Mouse (Mus musculus) lung, embryonic 14.5 days (tissue): ENCODE data around the gene Slc40a1. TPM values are rescaled to one million over a fixed set of nuclear protein-coding genes. Genes with fewer than 3 reads are reported as not detected.

Experiments used
- ATAC-seq: fragments of 200-750 bp; cut with Nextera tagmentation; 2 replicates; pipeline ENCODE4 v1.8.0; 2017; ENCODE audit warnings: mild to moderate bottlenecking, moderate TSS enrichment, moderate library complexity; ENCODE audit not compliant: insufficient read depth
- DNase-seq: peaks from one replicate; pipeline ENCODE4 v3.0.0-alpha.2; 2015
- H3K27ac ChIP-seq: fragments of 300-500 bp; sonication (generic); 2 replicates; pipeline ENCODE4 v1.5.1; 2014; ENCODE audit warnings: low read depth, mild to moderate bottlenecking, moderate library complexity
- H3K27me3 ChIP-seq: fragments of 300-500 bp; sonication (generic); 2 replicates; pipeline ENCODE4 v1.6.1; 2014; ENCODE audit warnings: low read length, control low read depth; ENCODE audit not compliant: insufficient read depth
- H3K36me3 ChIP-seq: fragments of 300-500 bp; sonication (generic); 2 replicates; pipeline ENCODE4 v1.6.1; 2014; ENCODE audit warnings: control low read depth; ENCODE audit not compliant: insufficient read depth
- H3K4me1 ChIP-seq: fragments of 300-500 bp; sonication (generic); 2 replicates; pipeline ENCODE4 v1.6.1; 2014; ENCODE audit warnings: antibody characterized with exemption, control low read depth; ENCODE audit not compliant: insufficient read depth
- H3K4me2 ChIP-seq: fragments of 300-500 bp; sonication (generic); 2 replicates; pipeline ENCODE4 v1.6.1; 2014; ENCODE audit warnings: mild to moderate bottlenecking
- H3K4me3 ChIP-seq: fragments of 300-500 bp; sonication (generic); 2 replicates; pipeline ENCODE4 v1.5.1; 2014; ENCODE audit warnings: low read depth, low read length
- H3K9ac ChIP-seq: fragments of 300-500 bp; sonication (generic); 2 replicates; pipeline ENCODE4 v1.6.1; 2014
- H3K9me3 ChIP-seq: fragments of 300-500 bp; sonication (generic); 2 replicates; pipeline ENCODE4 v1.6.1; 2016; ENCODE audit warnings: low read depth, low read length, control low read depth
- CTCF ChIP-seq: IDR thresholded peaks from 2 replicates; pipeline ENCODE4 v1.5.1; 2016; ENCODE audit warnings: antibody characterized with exemption, low read depth
- WGBS: fragments of 180-500 bp; shearing (Covaris S2); extraction: QIAGEN DNeasy Blood & Tissue Kit; methylation state at CpG from one replicate; pipeline ENCODE4 v1.1.7; 2014; 5-methylcytosine and 5-hydroxymethylcytosine counted together
- polyA plus RNA-seq: library from polyadenylated mRNA; unstranded; fragments of >200 nt; fragmentation: Nextera tagmentation; extraction: Ambion mirVana; gene quantifications from 2 replicates; pipeline ENCODE4 v1.2.1, GENCODE M21; 2014

Gene Slc40a1
- polyA plus RNA-seq, 1 experiment from 2014 or later: 47.3 TPM

DNA sequence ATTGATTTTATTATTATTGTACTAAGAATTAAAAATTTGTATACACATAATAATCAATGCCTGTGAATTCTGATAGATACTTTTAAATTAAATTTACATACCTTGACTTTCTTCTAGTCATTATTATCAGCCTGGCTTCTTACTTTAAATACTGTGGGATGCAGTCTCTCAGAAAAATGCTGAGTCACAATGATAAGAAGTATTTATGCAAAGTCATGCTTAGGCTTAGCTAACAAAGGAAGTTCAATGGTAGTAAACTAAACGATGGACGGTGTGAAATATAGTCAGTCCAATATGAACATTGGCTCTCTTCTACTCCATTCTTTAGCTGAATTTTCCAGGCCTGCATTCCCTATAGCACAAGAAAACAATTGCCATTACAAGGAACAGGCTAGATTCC lies 53.1 kb downstream of the Slc40a1 start:
- ATAC-seq (no peak), DNase-seq (no peak)
- Histone ChIP-seq H3K4me2 (no peak overlapping the region), H3K9me3 (no peaks in the 10 kb centered on the region), H3K27me3 (0 out of 2 replicates have a peak, but pooled peaks cover 3% of the 10 kb centered on the region), H3K9ac (no peak overlapping the region), H3K4me1 (no peaks in the 10 kb centered on the region), H3K27ac (no peak overlapping the region), H3K36me3 (no peaks in the 10 kb centered on the region), H3K4me3 (no peak overlapping the region)
- WGBS: 74% methylated on average over 2 of the region's 2 CpGs
- TF ChIP-seq CTCF: no peak

DNA sequence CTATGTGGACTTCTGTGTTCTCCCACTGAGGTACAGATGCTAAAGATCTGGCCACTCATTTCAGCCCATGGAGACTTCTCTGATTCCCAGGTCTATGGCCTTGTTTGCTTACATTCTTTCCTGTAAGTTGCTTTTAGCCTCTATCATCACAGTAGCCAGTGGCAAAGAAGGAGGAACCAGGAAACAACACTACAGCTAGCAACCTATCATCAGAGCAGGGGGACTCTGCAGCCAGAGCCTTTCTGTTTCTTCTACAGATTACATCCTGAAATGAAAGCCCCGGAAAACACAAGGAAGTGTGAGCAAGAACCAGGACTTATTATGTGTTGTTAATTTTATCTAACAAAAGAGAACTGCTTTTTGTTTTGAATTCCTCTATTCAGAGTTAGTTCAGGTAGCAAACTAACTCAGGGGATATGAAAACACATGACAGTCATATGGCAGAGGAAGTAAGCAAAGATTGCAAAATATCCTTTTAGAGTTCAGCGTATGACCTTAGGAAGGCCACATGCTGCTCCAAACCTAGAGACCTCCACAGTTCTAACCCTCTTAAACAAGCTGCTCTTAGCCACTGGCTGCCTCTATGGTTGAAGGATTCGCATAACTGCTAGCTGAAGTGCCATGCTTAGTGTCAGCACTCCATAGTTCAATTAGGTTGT lies 57.7 kb downstream of the Slc40a1 start:
- DNase-seq (peak; percentile 40), ATAC-seq (no peak)
- 40% methylated on average over 3 of the region's 3 CpGs for WGBS
- Histone ChIP-seq H3K9me3 (no peaks in the 10 kb centered on the region), H3K27me3 (0 out of 2 replicates have a peak, but pooled peaks cover 4% of the 10 kb centered on the region), H3K4me2 (no peak overlapping the region), H3K4me3 (no peak overlapping the region), H3K27ac (peak overlapping the region; percentile 47; the same call in 1 of the 2 replicates), H3K4me1 (peaks cover 25% of the 10 kb centered on the region), H3K36me3 (no peaks in the 10 kb centered on the region), H3K9ac (no peak overlapping the region)
- TF ChIP-seq CTCF: no peak

GRCm38 (mm10) chr1:45868050-45868449 lies 58.3 kb downstream of the Slc40a1 start:
- Histone ChIP-seq H3K36me3 (no peaks in the 10 kb centered on the region), H3K4me3 (no peak overlapping the region), H3K4me1 (peaks cover 25% of the 10 kb centered on the region), H3K4me2 (no peak overlapping the region), H3K9ac (no peak overlapping the region), H3K27ac (peak overlapping the region; percentile 37; the same call in 1 of the 2 replicates), H3K27me3 (0 out of 2 replicates have a peak, but pooled peaks cover 4% of the 10 kb centered on the region), H3K9me3 (no peaks in the 10 kb centered on the region)
- ATAC-seq (peak; percentile 64), DNase-seq (peak; percentile 69)
- TF ChIP-seq CTCF: no peak
- WGBS: 16% methylated on average over 1 of the region's 1 CpGs

DNA sequence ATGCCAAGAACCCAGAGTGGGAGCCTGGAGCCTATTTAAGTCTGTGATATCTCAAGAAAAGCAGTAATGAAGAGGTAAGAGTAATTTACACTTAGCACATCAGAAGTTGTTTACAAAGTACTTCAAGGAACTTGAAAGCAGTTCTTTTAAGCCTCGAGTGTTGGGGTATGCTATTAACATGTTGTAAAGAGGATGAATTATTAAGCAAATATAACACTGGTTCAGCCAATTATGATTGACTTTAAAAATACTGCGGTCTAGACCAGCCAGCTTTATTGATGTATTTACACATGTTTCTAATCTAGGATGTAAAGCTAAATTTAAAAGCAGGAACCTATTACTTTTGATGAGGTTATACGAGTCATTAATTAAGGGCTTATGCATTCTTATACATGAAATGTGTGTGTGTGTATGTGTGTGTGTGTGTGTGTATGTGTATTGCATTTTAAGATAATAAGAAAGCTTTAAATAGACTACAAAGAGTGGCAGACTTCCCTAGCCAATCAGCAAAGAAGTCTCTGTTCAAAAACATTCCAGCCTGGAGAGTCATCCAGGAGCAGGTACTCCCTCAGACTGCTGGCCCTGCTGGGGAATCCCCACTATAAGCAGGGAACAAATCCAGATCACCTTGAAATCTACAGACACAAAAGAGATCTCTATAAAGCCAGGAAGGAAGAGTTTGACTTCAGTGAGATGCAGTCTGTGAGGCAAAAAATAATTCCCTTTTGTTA lies 59.9 kb downstream of the Slc40a1 start:
- Histone ChIP-seq H3K4me1 (peaks cover 25% of the 10 kb centered on the region), H3K27me3 (0 out of 2 replicates have a peak, but pooled peaks cover 4% of the 10 kb centered on the region), H3K4me2 (no peak overlapping the region), H3K4me3 (no peak overlapping the region), H3K9me3 (no peaks in the 10 kb centered on the region), H3K27ac (no peak overlapping the region), H3K36me3 (no peaks in the 10 kb centered on the region), H3K9ac (no peak overlapping the region)
- peak; percentile 28 for DNase-seq
- TF ChIP-seq CTCF: no peak
- no peak; the same call in 1 of the 2 replicates for ATAC-seq
- 35% methylated on average over 3 of the region's 3 CpGs for WGBS

DNA sequence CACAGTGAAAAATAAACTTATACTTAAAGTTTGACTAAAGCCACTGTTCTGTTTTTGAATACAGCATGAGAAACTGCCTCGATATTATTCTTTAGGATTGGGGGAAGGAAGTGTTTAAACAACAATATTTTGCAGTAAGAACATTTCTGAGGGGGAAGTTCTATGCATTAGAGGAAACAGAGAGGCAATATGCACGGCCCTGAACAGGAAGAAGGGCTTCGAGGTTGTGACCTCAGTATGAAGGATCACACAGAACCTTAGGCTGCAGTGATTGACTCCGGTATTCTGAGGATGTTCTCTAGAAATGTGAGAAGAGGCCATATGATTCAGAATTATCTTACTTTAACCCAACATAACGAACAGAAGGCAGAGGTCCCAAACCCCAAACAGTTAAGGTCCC lies 60.6 kb downstream of the Slc40a1 start:
- Histone ChIP-seq H3K4me3 (no peak overlapping the region), H3K9me3 (no peaks in the 10 kb centered on the region), H3K4me2 (no peak overlapping the region), H3K27me3 (0 out of 2 replicates have a peak, but pooled peaks cover 4% of the 10 kb centered on the region), H3K9ac (no peak overlapping the region), H3K27ac (no peak overlapping the region), H3K36me3 (no peaks in the 10 kb centered on the region), H3K4me1 (peaks cover 25% of the 10 kb centered on the region)
- WGBS: 44% methylated on average over 5 of the region's 5 CpGs
- DNase-seq (no peak), ATAC-seq (no peak)
- TF ChIP-seq CTCF: no peak

GRCm38 (mm10) chr1:45865316-45865715 lies 61.0 kb downstream of the Slc40a1 start:
- Histone ChIP-seq H3K36me3 (no peaks in the 10 kb centered on the region), H3K4me1 (peaks cover 25% of the 10 kb centered on the region), H3K9ac (no peak overlapping the region), H3K27ac (peak overlapping the region; percentile 47; the same call in 1 of the 2 replicates), H3K4me3 (no peak overlapping the region), H3K9me3 (no peaks in the 10 kb centered on the region), H3K4me2 (no peak overlapping the region), H3K27me3 (0 out of 2 replicates have a peak, but pooled peaks cover 4% of the 10 kb centered on the region)
- DNase-seq (no peak), ATAC-seq (no peak)
- no peak for TF ChIP-seq CTCF
- WGBS: 15% methylated on average over 1 of the region's 1 CpGs

GRCm38 (mm10) chr1:45864564-45865014 lies 61.7 kb downstream of the Slc40a1 start:
- ATAC-seq (peak; percentile 55), DNase-seq (peak; percentile 74)
- Histone ChIP-seq H3K36me3 (no peaks in the 10 kb centered on the region), H3K9ac (no peak overlapping the region), H3K27me3 (0 out of 2 replicates have a peak, but pooled peaks cover 4% of the 10 kb centered on the region), H3K9me3 (no peaks in the 10 kb centered on the region), H3K4me1 (peaks cover 31% of the 10 kb centered on the region), H3K27ac (peak overlapping the region; percentile 74; the same call in 1 of the 2 replicates), H3K4me2 (no peak overlapping the region), H3K4me3 (no peak overlapping the region)
- 23% methylated on average over 4 of the region's 4 CpGs for WGBS
- TF ChIP-seq CTCF: no peak
